Mouse (Mus musculus) granulocyte monocyte progenitor cell, adult 5-6 weeks (primary cell): ENCODE measurements around the gene Map7d3. TPM values are rescaled to one million over a fixed set of nuclear protein-coding genes. Genes with fewer than 3 reads are reported as not detected.
A peak's percentile ranks its signal among the peaks of the same experiment; 100 is the strongest.

Source experiments
- ATAC-seq: replicated peaks from 2 replicates; pipeline ENCODE4 v1.8.0; 2016; ENCODE audit warnings: mild to moderate bottlenecking, moderate TSS enrichment, inconsistent platforms; ENCODE audit not compliant: poor library complexity, severe bottlenecking
- total RNA-seq, 2 experiments: library from RNA; stranded (forward) in 1 of 2; stranded (reverse) in 1 of 2; fragments of 200-712, 200-1000 nt in 1 of 2; fragments of >200 nt in 1 of 2; fragmentation: Nextera tagmentation in 1 of 2; gene quantifications; 2 replicates each; pipeline ENCODE4 v1.2.3; 2014 to 2017

Gene Map7d3
- total RNA-seq (2014; fragmentation: Nextera tagmentation) (6.4 and 7.1 TPM in 2 replicates), total RNA-seq (2017) (4.9 and 8.6 TPM in 2 replicates)

DNA sequence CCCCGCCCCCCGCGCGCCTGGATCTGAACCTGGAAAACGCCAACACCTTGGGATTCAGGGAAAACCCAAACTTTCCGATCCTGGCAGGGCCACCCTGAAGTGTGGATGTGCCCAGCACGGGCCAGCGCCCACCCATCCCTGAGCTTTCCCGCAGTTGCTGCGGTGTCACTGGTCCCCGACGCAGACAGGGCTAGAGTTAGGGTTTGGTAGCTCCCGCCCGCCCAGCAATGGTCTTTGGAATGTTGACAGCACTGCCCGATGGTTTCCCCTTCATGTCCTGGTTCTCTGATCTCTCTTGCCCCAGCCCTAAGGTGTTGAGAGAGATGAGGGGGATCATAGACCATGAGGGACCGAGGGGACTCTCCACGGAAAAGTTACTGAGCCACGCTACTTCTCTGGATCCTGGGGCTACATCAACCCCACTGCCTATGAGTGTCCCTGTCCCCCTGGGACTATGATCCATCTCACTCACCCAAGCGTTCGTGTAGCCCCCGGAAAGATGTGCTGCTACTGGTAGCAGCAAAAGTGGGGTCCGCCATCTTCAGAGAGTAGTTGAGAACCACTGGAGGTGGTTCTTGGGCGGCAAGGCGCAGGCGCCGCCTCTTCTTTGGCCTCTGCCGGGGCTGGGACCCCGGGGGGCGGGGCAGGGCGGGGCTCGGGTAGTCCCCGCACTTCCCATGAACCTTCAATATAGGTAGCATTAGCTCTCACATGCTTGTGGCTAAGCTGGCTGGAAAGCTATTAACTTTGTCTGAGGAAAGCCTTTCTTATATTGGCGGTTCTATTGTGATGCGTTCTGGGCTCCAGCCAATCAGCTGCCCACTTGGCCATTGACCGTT is at the start of gene Map7d3:
Gene Map7d3, minus strand, starts transcription at position 562 of the 839 bp plus-strand sequence.
- peak; percentile 87 for ATAC-seq

GRCm38 (mm10) chrX:56869863-56870262 is 47.7 kb upstream of the Map7d3 start, which contains the start of gene Adgrg4:
TSS of gene Adgrg4 (plus strand) at chrX:56870163.
- ATAC-seq = no peak

DNA sequence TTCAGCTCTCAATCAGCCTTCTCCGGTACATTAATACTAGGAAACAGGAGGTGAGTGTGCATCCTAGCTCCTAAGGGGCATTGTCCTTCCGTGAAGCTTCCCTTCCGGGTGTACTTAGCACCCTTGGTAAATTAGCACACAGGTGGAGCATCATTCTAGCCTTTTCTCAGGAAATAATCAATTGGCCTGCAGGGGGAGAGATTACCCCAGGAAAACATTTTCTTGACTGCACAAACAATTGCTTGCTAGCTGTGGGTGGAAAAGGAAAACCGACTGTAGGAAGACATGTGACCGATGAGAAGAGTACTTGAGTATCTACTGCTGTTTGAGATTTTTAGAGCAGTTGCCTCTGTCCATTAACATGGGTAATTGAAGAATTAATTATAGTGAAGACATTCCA is 19.1 kb upstream of the Map7d3 start:
- no peak for ATAC-seq

DNA sequence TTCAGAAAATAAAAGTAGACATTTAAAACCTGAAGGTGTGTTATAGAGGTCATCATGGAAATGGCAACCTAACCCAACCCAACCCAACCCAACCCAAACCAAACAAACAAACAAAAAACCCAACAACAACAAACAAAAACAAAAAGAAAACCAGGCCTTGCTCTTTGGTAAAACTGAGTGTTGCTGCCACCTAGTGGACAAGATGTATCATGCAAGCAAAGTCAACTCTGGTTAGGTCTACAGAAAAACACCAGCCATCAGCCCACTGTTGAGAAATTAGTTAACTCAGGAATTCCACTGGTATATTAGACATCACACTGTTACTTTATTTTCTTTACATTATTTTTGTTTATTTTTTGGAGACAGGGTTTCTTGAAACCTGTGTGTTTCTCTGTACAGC is 17.2 kb upstream of the Map7d3 start:
- ATAC-seq = peak; percentile 56; the same call in 1 of the 2 replicates

DNA sequence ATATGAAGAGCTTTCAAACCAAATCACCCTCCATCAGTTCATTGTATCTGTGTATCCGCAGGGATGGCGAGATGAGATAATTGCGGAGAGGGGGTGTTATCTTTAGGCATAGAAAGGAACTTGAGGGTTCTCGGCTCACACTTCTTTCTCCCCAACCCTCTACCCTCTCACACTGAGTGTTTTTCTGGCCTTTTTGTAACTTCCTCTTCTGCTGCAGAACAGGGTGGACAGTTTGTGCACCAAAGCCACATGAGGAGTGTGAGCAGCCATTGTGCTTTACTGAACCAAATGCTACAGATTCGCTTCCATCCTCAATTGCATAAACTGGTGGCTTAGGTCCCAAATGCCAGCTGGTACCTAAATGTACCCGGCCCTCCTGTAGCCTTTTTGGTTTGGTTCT is 13.7 kb upstream of the Map7d3 start:
- peak; percentile 70 for ATAC-seq

DNA sequence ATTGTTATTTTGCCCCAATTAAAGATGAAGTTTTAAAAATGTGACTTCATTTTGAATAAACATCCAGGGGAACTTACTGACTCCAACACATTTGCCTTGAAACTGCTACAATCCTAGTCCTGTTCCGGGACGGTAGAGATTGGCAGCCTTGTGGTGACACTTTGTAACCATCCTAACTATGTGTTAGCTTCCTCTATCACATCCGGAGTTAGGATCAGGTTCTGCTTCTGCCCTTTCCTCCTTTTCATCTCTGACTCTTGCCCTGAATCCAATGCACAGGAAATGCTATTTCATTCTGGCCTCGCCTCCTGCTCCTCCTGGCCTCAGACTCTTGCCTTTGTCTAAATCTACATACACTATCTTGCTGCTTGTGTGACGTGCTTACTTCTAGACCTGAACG is 5.4 kb upstream of the Map7d3 start:
- ATAC-seq = peak; percentile 98

DNA sequence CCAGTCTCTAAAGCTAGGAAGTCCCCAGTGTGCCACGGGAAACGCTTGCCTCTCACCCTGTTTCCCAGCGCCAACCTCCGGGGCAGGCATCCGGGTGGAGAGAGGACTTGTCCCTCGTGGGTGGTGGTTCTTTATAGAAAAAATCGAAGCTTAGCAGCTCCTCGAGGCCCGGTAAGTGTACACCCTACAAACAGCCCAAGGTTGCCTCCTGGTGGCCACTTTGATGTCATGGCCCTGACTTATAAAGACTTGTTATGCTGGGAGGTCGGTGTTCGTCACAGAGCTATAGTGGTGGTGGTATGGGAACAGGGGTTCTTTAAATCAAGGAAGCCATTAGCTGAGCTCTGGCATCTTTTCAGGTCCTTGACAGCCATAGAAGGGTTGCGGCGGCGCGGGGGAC is 30.9 kb downstream of the Map7d3 start:
- ATAC-seq = peak; percentile 56

- no peak for ATAC-seq
Measured at GRCm38 (mm10) chrX:56790591-56790990, 31.5 kb downstream of the Map7d3 start.

DNA sequence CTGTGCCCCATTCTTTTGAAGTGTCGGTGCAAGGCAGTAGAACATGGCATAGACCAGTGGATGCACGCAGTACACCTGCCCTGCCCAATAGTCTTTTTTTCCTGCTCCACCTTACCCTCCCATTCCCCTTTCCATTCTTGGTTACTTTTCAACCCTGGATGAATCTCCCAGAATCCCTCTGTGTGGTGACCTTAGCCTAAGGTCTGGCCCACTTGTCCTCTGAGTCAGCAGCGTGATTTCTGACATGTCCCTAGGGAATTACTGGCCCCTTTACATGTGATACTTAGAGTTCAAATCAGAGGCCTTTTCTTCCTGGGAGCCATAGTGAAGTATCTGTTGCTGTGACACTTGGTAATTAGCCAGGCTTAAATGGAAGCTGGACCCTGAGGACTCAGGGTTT is 34.6 kb downstream of the Map7d3 start:
- no peak for ATAC-seq

DNA sequence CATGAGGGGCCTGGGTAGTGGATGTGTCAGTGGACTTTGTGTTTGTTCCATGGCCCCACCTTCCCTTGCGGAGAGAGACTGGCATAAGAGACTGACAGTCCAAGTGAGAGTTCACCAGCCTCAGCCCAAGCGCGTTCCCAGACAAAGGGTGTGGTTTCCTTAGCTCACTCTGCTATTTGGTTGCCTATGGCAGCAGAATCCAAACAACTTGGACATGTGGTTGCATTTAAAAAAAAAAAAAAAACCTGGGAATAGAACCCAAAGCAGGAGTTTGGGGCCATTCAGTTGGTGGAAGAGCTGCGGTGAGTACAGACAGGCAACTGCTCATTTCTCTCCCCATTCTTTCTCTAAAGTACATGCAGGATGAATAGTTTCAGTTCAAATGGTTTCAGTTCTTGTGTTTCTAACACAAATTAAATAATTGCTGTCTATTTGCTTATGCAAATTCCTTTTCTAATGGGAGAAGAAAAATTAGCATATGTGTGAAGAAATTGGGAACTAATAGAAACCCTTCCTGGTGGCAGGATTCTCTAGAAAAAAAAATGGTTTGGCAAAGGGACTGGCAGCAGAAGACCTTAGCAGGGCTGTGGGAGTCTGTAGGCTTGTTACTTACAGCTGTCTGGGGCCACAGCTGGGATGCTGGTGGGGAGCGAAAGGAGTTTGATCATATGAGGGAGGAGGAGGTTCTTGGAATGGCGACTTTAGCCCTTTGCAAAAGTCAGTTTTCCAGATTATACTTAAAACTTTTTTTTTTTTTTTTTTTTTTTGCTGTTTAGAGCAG is 35.7 kb downstream of the Map7d3 start:
- ATAC-seq = no peak

DNA sequence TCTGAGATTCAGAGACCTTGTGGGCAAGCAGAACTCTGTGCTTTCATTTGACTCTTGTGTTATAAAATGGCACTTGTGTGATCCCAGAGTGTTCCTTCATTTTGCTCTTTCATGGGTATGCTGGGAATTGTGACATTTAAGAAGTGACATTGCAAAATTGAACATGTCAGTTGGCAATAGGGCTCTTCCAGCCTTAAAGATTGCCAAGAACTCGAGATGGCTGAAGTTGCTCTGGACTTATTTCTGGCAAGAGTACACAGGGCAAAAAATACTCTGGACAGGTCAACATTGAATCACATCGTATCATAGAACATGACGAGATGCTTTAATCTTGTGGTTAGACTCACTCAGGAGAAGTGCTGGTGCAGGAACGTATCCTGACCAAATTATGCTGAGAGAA is 48.8 kb downstream of the Map7d3 start:
- no peak for ATAC-seq

GRCm38 (mm10) chrX:56771751-56772150 is 50.4 kb downstream of the Map7d3 start:
- no peak for ATAC-seq

GRCm38 (mm10) chrX:56769838-56770237 is 52.3 kb downstream of the Map7d3 start:
- no peak for ATAC-seq

DNA sequence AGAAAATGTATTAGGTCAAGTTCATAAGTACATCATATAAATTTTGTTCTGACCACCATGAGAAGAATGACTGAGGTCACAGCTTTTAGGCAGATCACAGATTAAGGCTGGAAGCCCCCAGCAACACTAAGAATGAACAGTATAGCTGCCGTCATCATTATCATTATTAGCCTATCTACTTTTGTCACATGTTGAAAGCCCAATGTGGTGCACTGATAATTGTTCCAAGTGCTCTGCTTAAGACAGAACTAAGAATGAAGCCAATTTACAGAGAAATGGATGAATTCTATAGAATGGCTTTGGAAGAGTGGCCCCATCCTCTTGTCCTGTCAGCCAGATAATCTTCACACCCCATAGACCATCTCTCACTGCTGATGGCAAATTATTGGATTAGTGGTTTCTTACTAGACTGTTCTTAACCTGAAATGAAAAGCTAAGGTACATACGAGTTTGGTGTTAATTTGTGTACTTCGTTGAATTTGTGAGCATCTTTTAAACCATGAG is 61.8 kb downstream of the Map7d3 start:
- no peak for ATAC-seq

GRCm38 (mm10) chrX:56756352-56756751 is 65.8 kb downstream of the Map7d3 start:
- no peak for ATAC-seq

DNA sequence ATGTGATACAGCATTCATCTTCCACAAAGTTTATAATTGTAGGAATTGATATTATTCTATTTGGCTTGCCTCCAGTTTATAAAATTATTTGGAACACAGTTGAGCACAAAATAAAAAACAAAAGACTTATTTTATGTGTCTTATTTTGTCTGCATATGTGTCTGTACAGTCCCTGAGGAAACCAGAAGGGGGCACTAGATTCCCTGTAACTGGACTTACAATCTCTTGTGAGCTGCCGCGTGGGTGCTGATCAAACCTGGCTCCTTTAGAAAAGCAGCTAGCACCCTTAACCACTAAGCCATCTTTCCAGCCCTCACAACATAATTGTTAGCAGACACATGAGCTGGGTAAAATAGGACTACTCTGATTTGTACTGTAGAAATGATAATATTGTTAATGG is 66.5 kb downstream of the Map7d3 start:
- ATAC-seq = peak; percentile 73

GRCm38 (mm10) chrX:56753317-56754289 is 68.5 kb downstream of the Map7d3 start:
- ATAC-seq = no peak

GRCm38 (mm10) chrX:56752144-56752543 is 70.0 kb downstream of the Map7d3 start:
- no peak for ATAC-seq

- no peak for ATAC-seq
Measured at GRCm38 (mm10) chrX:56751536-56751935, 70.6 kb downstream of the Map7d3 start.
